Mouse (Mus musculus): ENCODE results near the gene Rundc3b. TPM values are rescaled to one million over a fixed set of nuclear protein-coding genes. Genes with fewer than 3 reads are reported as not detected.

Gene Rundc3b
- polyA plus RNA-seq, 1 experiment from 2014 or later: 4.0 TPM

DNA sequence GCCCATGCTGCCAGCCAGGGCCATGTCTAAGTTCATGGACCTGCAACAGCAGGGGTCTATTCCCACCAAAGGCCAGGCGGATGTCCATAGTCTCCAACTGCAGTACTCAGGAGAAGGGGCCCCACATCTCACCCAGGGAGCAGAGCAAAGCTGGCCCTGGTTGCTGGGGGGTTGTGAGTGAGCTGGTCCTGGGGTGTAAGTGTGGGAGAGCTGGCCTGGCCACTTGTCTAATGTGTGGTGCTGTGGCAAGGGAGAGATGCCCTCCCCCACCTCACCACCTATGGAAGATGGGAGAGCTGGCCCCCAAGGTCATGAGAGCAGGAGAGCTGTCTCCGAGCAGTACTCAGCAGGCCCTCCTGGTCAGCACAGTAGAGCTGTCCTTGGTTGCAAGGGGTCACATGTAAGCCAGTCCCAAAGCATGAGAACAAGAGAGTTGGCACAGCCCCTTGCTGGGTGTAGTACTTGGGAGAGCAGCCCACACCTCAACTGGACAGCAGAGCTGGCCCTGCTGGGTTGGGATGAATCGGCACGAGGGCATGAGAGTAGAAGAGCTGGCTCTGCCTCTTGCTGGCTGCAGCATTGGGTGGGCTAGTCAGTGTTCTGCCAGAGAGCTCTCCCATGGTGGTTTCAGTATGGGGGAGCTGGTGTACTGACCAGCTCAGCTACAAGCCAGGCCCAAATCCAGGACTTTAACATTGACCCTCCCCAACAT lies 134.6 kb downstream of the Rundc3b start:
- Histone ChIP-seq H3K9ac (no peak overlapping the region), H3K4me2 (replicated peaks) (no peak overlapping the region), H3K27me3 (no peaks in the 10 kb centered on the region), H3K4me1 (no peaks in the 10 kb centered on the region), H3K4me3 (replicated peaks) (no peak overlapping the region), H3K27ac (replicated peaks) (no peak overlapping the region), H3K9me3 (replicated peaks) (no peaks in the 10 kb centered on the region), H3K36me3 (no peaks in the 10 kb centered on the region)
- WGBS: 77% methylated on average over 4 of the region's 4 CpGs
- ATAC-seq (ENCODE audit: insufficient number of reproducible peaks, low FRiP score, low TSS enrichment, low read depth): no peak

DNA sequence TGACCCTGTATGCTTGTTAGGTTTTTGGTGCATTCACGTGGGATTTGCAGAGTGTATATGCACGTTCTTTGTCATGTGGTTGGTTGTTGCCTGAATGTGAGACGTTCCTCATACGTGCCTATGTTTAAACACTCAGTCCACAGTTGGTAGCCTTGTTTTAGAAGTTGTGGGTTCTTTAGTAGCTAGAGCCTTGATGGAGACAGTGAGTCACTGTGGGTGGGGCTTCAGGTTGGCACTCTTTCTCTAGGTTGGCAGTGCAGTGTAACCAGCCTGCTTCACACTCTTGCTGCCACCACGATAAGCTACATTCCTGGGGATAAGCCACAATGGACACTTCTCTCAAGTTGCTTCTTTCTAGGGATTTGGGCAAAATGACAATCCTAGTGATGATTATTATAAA lies 166.2 kb downstream of the Rundc3b start:
- Histone ChIP-seq H3K9me3 (replicated peaks) (no peaks in the 10 kb centered on the region), H3K36me3 (peaks cover 14% of the 10 kb centered on the region), H3K4me2 (replicated peaks) (no peak overlapping the region), H3K9ac (no peak overlapping the region), H3K27ac (replicated peaks) (no peak overlapping the region), H3K27me3 (no peaks in the 10 kb centered on the region), H3K4me1 (no peaks in the 10 kb centered on the region), H3K4me3 (replicated peaks) (no peak overlapping the region)
- ATAC-seq (ENCODE audit: insufficient number of reproducible peaks, low FRiP score, low TSS enrichment, low read depth): no peak
- WGBS: 81% methylated on average over 5 of the region's 5 CpGs

DNA sequence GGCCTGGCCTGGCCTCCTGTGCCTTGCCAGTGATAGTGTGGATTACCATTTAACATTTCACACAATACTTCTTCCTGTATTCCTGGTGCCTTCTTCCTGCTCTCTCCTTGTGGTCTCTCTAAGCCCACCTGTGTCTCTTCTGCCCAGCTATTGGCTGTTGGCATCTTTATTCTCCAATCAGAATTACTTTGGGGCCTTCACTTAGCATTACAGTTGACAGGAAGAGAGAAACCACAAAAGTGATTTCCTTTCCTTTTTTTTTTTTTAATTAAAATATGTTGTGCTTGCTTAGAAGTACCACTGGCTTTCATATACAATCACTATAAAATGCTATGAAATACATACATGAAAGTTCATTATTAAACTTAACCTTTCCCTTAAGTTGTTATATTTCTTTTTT lies 167.2 kb downstream of the Rundc3b start:
- no peak for ATAC-seq (ENCODE audit: insufficient number of reproducible peaks, low FRiP score, low TSS enrichment, low read depth)
- H3K27ac ChIP-seq (replicated peaks): no peak overlapping the region
- H3K9ac ChIP-seq: no peak overlapping the region
- H3K4me2 ChIP-seq (replicated peaks): no peak overlapping the region
- H3K27me3 ChIP-seq: no peaks in the 10 kb centered on the region
- H3K4me1 ChIP-seq: no peaks in the 10 kb centered on the region
- no peak overlapping the region for H3K4me3 ChIP-seq (replicated peaks)
- H3K9me3 ChIP-seq (replicated peaks): no peaks in the 10 kb centered on the region
- H3K36me3 ChIP-seq: peaks cover 11% of the 10 kb centered on the region

Other genes starting within 250 kb of the Rundc3b start
- 28.0 and 31.2 TPM in 2 replicates for gene Dbf4, start 200.2 kb downstream of the Rundc3b start, polyA plus RNA-seq (2015; fragmentation: Nextera tagmentation; extraction: Ambion mirVana)
- gene Slc25a40, start 200.1 kb downstream of the Rundc3b start, polyA plus RNA-seq (2015; fragmentation: Nextera tagmentation; extraction: Ambion mirVana): 13.7 and 14.0 TPM in 2 replicates
- gene Abcb1a, start 37.1 kb upstream of the Rundc3b start, polyA plus RNA-seq (2015; fragmentation: Nextera tagmentation; extraction: Ambion mirVana): 0.55 and 0.58 TPM in 2 replicates
- 2.3 TPM in 2 replicates for gene Abcb1b, start 175.2 kb upstream of the Rundc3b start, polyA plus RNA-seq (2015; fragmentation: Nextera tagmentation; extraction: Ambion mirVana)

Data from embryonic facial prominence, embryonic 15.5 days (tissue).